Mouse (Mus musculus) heart, embryonic 14.5 days (tissue): ENCODE data around the gene Pnp2. TPM values are rescaled to one million over a fixed set of nuclear protein-coding genes. Genes with fewer than 3 reads are reported as not detected.

ENCODE experiments used
- ATAC-seq: fragments of 200-750 bp; cut with Nextera tagmentation; 2 replicates; pipeline ENCODE4 v1.8.0; 2017; ENCODE audit warnings: low read depth, moderate TSS enrichment; ENCODE audit not compliant: insufficient number of reproducible peaks, insufficient read depth, low FRiP score
- H3K27ac ChIP-seq, 2 experiments: fragments of 200-500 bp in 1 of 2; fragments of 300-500 bp in 1 of 2; sonication (generic) in 1 of 2; replicated peaks in 1 of 2; 2 replicates each; pipeline ENCODE4 v1.5.1; 2012 to 2014; ENCODE audit warnings: low read depth in 2 of 2, low read length in 2 of 2, control low read depth in 1 of 2, mild to moderate bottlenecking in 1 of 2, mixed read lengths in 1 of 2; ENCODE audit not compliant: control insufficient read depth in 1 of 2, insufficient read depth in 1 of 2
- H3K27me3 ChIP-seq: fragments of 300-500 bp; sonication (generic); 2 replicates; pipeline ENCODE4 v1.6.1; 2014; ENCODE audit warnings: mild to moderate bottlenecking, low read length, control low read depth; ENCODE audit not compliant: control insufficient read depth, insufficient read depth
- H3K36me3 ChIP-seq: fragments of 300-500 bp; sonication (generic); 2 replicates; pipeline ENCODE4 v1.6.1; 2014; ENCODE audit warnings: mild to moderate bottlenecking, control low read depth, low read length, mixed read lengths; ENCODE audit not compliant: control insufficient read depth, insufficient read depth
- H3K4me1 ChIP-seq, 2 experiments: fragments of 200-500 bp in 1 of 2; fragments of 300-500 bp in 1 of 2; sonication (generic) in 1 of 2; 2 replicates each; pipeline ENCODE4 v1.6.1; 2012 to 2014; ENCODE audit warnings: low read length in 2 of 2, control low read depth in 1 of 2, mixed read lengths in 1 of 2; ENCODE audit not compliant: control insufficient read depth in 2 of 2, insufficient read depth in 2 of 2
- H3K4me2 ChIP-seq: fragments of 300-500 bp; sonication (generic); 2 replicates; pipeline ENCODE4 v1.6.1; 2014; ENCODE audit warnings: mild to moderate bottlenecking, low read length
- H3K4me3 ChIP-seq, 2 experiments: fragments of 200-500 bp in 1 of 2; fragments of 300-500 bp in 1 of 2; sonication (generic) in 1 of 2; 2 replicates each; pipeline ENCODE4 v1.5.1; 2012 to 2014; ENCODE audit warnings: low read length in 2 of 2, mild to moderate bottlenecking in 2 of 2, control low read depth in 1 of 2, low read depth in 1 of 2, moderate library complexity in 1 of 2; ENCODE audit not compliant: control insufficient read depth in 1 of 2, insufficient read depth in 1 of 2
- H3K9ac ChIP-seq: fragments of 300-500 bp; sonication (generic); 2 replicates; pipeline ENCODE4 v1.6.1; 2014; ENCODE audit warnings: mild to moderate bottlenecking, low read length
- H3K9me3 ChIP-seq: fragments of 300-500 bp; sonication (generic); 2 replicates; pipeline ENCODE4 v1.6.1; 2016; ENCODE audit warnings: low read length, control low read depth; ENCODE audit not compliant: control insufficient read depth
- WGBS: fragments of 180-500 bp; shearing (Covaris S2); extraction: QIAGEN DNeasy Blood & Tissue Kit; methylation state at CpG from one replicate; pipeline ENCODE4 v1.1.7; 2014; 5-methylcytosine and 5-hydroxymethylcytosine counted together
- polyA plus RNA-seq: library from polyadenylated mRNA; unstranded; fragments of >200 nt; fragmentation: Nextera tagmentation; extraction: Ambion mirVana; gene quantifications from 2 replicates; pipeline ENCODE4 v1.2.1, GENCODE M21; 2014

Gene Pnp2
- polyA plus RNA-seq, 1 experiment from 2014 or later = 0.59 TPM

DNA sequence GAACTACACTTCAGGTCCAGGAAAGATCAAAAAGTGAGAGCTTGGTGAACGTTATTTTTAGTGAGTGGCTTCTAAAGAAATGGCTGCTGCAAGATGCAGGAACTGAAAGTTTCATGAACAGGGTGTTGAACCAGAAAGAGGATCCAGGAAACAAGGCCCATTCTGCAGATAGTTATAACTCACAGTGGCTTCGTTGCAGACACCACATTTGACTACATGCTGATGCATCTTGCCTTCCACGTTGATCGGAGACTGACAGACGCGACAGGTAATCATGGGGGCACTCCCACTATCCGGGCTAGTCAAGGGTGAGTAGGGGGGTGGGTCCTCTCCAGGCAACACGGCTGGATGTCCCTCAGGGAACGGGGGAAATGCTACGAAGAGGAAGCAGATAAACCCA is 25.8 kb upstream of the Pnp2 start:
- Histone ChIP-seq H3K36me3 (peaks cover 37% of the 10 kb centered on the region), H3K4me2 (peak overlapping the region; percentile 71), H3K9ac (peak overlapping the region; percentile 100), H3K27me3 (no peaks in the 10 kb centered on the region), H3K4me1 (peaks cover 5 to 18% of the 10 kb centered on the region in 2 experiments; a peak in 3 of 4 replicates), H3K27ac (peak overlapping the region; percentile 69 to 85; a peak in 3 of 4 replicates), H3K9me3 (no peaks in the 10 kb centered on the region), H3K4me3 (peak overlapping the region; percentile 86 to 97)
- no peak for ATAC-seq
- 15% methylated on average over 10 of the region's 10 CpGs for WGBS

- 1% methylated on average over 38 of the region's 38 CpGs for WGBS
- Histone ChIP-seq H3K36me3 (peaks cover 37% of the 10 kb centered on the region), H3K27ac (peak overlapping the region; percentile 69 to 85), H3K9ac (peak overlapping the region; percentile 100), H3K9me3 (no peaks in the 10 kb centered on the region), H3K4me2 (peak overlapping the region; percentile 71), H3K4me3 (peak overlapping the region; percentile 86 to 97), H3K4me1 (peaks cover 5 to 18% of the 10 kb centered on the region in 2 experiments; a peak in 3 of 4 replicates), H3K27me3 (no peaks in the 10 kb centered on the region)
- ATAC-seq = peak; percentile 45
Measured at GRCm38 (mm10) chr14:50930377-50930753, 25.4 kb upstream of the Pnp2 start.

DNA sequence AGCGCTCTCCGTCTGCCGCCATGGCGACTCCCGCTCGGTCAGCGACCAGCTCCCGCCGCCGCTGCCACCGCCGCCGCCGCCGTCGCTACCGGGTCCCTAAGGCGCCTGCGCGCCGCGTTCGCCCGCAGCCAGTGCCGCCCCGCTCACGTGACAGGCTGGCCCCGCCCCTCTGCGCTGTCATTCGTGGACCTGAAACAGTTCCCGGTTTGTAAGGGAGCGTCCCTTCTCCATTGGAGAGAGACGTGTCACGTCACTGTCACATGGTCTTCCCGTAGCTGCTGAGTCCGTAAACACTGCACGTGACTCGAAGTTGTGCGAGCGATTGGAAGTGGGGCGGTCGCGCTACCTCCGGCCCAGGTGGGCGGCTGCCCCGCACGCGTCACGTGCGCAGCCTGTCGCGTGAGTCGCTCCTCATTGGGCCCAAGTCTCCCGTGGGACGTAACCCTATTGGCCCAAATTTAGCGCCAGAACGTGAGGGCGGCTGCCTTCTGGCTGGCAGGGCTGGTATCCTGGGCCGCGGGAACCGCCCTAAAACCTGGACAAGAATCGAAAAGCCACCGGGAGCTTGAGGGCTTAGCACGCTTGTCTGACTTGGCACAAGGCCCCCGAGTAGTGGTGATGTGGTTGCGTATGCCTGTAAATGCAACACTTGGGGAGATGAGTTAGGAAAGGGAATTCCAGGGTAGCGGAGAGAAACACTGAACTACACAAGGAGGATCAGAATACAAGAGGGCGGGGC is 24.9 kb upstream of the Pnp2 start, which contains the start of the genes Pip4p1 and Pnp:
Gene Pip4p1 (minus strand): TSS at position 103 of the 739 bp plus-strand sequence.
Gene Pnp (plus strand): TSS at position 329 of the 739 bp plus-strand sequence.
- Histone ChIP-seq H3K4me1 (peaks cover 5 to 13% of the 10 kb centered on the region in 2 experiments; a peak in 3 of 4 replicates), H3K9me3 (no peaks in the 10 kb centered on the region), H3K4me2 (peak within 1 kb of the TSS; percentile 84), H3K4me3 (peak within 1 kb of the TSS; percentile 86 to 97), H3K36me3 (peaks cover 36% of the 10 kb centered on the region), H3K27ac (peak within 1 kb of the TSS; percentile 89 to 97), H3K9ac (peak within 1 kb of the TSS; percentile 100), H3K27me3 (no peaks in the 10 kb centered on the region)
- WGBS = under 1% methylated on average over 68 of the region's 68 CpGs
- peak; percentile 99 for ATAC-seq

GRCm38 (mm10) chr14:50931493-50932020 is 24.2 kb upstream of the Pnp2 start:
- 12% methylated on average over 12 of the region's 12 CpGs for WGBS
- no peak for ATAC-seq

DNA sequence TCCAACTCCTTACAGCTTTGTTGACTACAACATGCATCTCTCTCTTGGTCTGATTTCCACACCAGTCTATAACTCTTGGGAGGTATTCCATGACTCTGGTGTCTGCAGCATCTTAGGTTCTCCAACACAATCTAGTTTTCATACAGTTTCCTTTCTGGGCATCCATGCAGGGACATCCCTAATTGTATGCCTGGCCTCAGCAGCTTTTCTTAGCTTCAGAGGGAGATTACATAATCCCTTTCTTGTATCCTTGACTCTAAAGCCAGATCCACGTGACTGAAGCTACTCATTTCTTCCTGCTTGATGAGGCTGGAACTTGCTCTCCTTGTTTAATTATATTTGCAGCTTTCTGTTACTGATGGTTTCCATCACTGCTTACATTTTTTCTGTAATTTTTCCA is 19.1 kb upstream of the Pnp2 start:
- no peaks in the 10 kb centered on the region for H3K36me3 ChIP-seq
- no peaks in the 10 kb centered on the region for H3K27me3 ChIP-seq
- ATAC-seq = no peak

More at GRCm38 (mm10) chr14:50931493-50932020, 24.2 kb upstream of the Pnp2 start:
- Histone ChIP-seq H3K4me2 (peak overlapping the region; percentile 84), H3K4me3 (peak overlapping the region; percentile 86 to 97), H3K27me3 (no peaks in the 10 kb centered on the region), H3K9me3 (no peaks in the 10 kb centered on the region), H3K27ac (peak overlapping the region; percentile 89 to 97), H3K9ac (peak overlapping the region; percentile 80), H3K36me3 (peaks cover 30% of the 10 kb centered on the region), H3K4me1 (peaks cover 5 to 10% of the 10 kb centered on the region in 2 experiments; a peak in 3 of 4 replicates)

DNA sequence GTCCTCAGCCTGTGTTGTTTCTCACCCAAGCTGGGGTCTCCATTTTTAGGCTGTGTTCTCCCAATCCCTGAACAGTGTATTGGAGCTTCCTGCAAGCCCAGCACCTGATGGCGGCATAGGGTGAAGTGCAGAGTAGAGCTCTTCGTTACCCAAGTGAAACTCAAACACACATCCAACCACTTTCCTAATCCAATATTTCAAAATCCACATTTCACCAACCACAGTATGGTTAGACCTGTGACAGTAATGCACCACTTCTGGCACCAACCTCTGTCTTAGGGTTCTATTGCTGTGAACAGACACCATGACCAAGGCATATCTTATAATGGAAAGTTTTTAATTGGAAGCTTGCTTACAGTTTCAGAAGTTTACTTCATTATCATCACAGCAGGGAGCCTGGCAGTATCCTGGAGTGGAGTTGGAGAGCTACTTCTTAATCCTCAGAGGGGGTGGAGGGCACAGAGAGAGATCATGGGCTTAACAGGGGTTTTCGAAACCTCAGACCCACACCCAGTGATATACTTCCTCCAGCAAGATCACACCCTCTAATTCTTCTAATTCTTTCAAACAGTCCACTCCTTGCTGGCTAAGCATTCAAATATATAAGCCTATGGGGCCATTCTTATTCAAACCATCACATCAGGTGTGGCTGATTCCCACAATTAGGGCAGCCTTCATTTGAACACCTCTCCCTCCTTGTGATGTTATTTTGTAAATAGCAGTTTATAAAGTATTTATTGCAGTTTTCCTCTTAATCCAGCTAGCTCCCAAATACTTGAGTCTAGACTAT is 17.5 kb upstream of the Pnp2 start:
- Histone ChIP-seq H3K36me3 (no peaks in the 10 kb centered on the region), H3K9me3 (no peaks in the 10 kb centered on the region), H3K4me2 (no peak overlapping the region), H3K4me1 (no peaks in the 10 kb centered on the region), H3K4me3 (no peak overlapping the region), H3K27me3 (no peaks in the 10 kb centered on the region), H3K9ac (no peak overlapping the region), H3K27ac (no peak overlapping the region)
- no peak for ATAC-seq
- 79% methylated on average over 3 of the region's 3 CpGs for WGBS

More for the DNA sequence above, 19.1 kb upstream of the Pnp2 start:
- Histone ChIP-seq H3K4me1 (no peaks in the 10 kb centered on the region), H3K9ac (no peak overlapping the region), H3K27ac (no peak overlapping the region), H3K9me3 (no peaks in the 10 kb centered on the region), H3K4me2 (no peak overlapping the region), H3K4me3 (no peak overlapping the region)
- WGBS = 60% methylated on average over 1 of the region's 1 CpGs

DNA sequence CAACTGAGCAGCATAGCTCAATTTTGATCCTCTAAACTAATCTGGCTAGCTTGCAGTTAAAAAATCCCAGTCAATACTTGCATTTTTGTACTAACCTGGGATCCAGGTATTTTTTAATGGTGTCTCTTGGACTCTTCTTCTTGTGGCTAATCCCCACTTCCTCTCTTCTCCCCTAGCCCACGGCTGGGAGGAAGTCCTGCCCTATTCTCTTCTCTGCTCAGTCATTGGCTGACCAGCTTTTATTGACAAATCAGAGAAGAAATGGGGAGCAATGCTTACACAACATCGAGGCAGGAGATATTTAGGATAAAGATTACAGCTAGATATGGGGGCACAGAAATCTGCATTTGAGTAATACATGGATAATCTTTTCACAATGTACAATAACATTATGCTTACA is 16.9 kb upstream of the Pnp2 start:
- no peak overlapping the region for H3K9ac ChIP-seq
- 31% methylated on average over 2 of the region's 2 CpGs for WGBS

More for the DNA sequence above, 16.9 kb upstream of the Pnp2 start:
- Histone ChIP-seq H3K36me3 (no peaks in the 10 kb centered on the region), H3K4me3 (no peak overlapping the region), H3K4me1 (peaks cover 2% of the 10 kb centered on the region in 2 experiments; a peak in 2 of 4 replicates), H3K27me3 (no peaks in the 10 kb centered on the region), H3K9me3 (no peaks in the 10 kb centered on the region), H3K4me2 (no peak overlapping the region), H3K27ac (no peak overlapping the region)
- ATAC-seq = no peak
